Mouse (Mus musculus): ENCODE measurements around the gene Bicc1. TPM values are rescaled to one million over a fixed set of nuclear protein-coding genes. Genes with fewer than 3 reads are reported as not detected.

Gene Bicc1
- polyA plus RNA-seq, 2 experiments: 1.7 to 1.8 TPM

- H3K9ac ChIP-seq (replicated peaks): no peak overlapping the region
- 60% methylated on average over 8 of the region's 8 CpGs for WGBS (ENCODE audit: insufficient replicate concordance)
- DNase-seq (ENCODE audit: low read depth in 3 of 3, low spot score in 3 of 3) (no peak), ATAC-seq (ENCODE audit: insufficient read depth) (no peak)
- no peak overlapping the region for H3K27ac ChIP-seq
- H3K9me3 ChIP-seq (ENCODE audit: control insufficient read depth, low read length): no peaks in the 10 kb centered on the region
- H3K27me3 ChIP-seq (ENCODE audit: control insufficient read depth, insufficient read depth, low read length): no peaks in the 10 kb centered on the region
- TF ChIP-seq CTCF (IDR thresholded peaks at IDR 0.05; ENCODE audit: low read depth) (no peak), EP300 (IDR thresholded peaks at IDR 0.05; ENCODE audit: low read depth) (no peak)
- H3K4me2 ChIP-seq (ENCODE audit: low read depth): no peak overlapping the region
- H3K4me1 ChIP-seq (replicated peaks; ENCODE audit: control insufficient read depth in 2 of 2, insufficient read depth in 2 of 2, low read length in 1 of 2): no peaks in the 10 kb centered on the region
- H3K4me3 ChIP-seq (ENCODE audit: insufficient read depth in 1 of 2, low read depth in 2 of 2, low read length in 2 of 2): no peak overlapping the region
- H3K36me3 ChIP-seq (replicated peaks; ENCODE audit: control insufficient read depth, insufficient read depth, low read depth): no peaks in the 10 kb centered on the region
These were observed 263.6 kb downstream of the Bicc1 start for GRCm38 (mm10) chr10:70895891-70896290.

GRCm38 (mm10) chr10:70878046-70878445 lies 281.5 kb downstream of the Bicc1 start:
- Histone ChIP-seq H3K9me3 (ENCODE audit: control insufficient read depth, low read length) (no peaks in the 10 kb centered on the region), H3K36me3 (replicated peaks; ENCODE audit: control insufficient read depth, insufficient read depth, low read depth) (no peaks in the 10 kb centered on the region), H3K27me3 (ENCODE audit: control insufficient read depth, insufficient read depth, low read length) (no peaks in the 10 kb centered on the region), H3K9ac (replicated peaks) (no peak overlapping the region), H3K4me3 (ENCODE audit: insufficient read depth in 1 of 2, low read depth in 2 of 2, low read length in 2 of 2) (no peak overlapping the region), H3K4me1 (replicated peaks; ENCODE audit: control insufficient read depth in 2 of 2, insufficient read depth in 2 of 2, low read length in 1 of 2) (no peaks in the 10 kb centered on the region), H3K27ac (no peak overlapping the region), H3K4me2 (ENCODE audit: low read depth) (no peak overlapping the region)
- WGBS (ENCODE audit: insufficient replicate concordance): 43% methylated on average over 1 of the region's 1 CpGs
- no peak for ATAC-seq (ENCODE audit: insufficient read depth)
- TF ChIP-seq CTCF (IDR thresholded peaks at IDR 0.05; ENCODE audit: low read depth): no peak
- no peak for TF ChIP-seq EP300 (IDR thresholded peaks at IDR 0.05; ENCODE audit: low read depth)
- DNase-seq (ENCODE audit: low read depth in 3 of 3, low spot score in 3 of 3): no peak

DNA sequence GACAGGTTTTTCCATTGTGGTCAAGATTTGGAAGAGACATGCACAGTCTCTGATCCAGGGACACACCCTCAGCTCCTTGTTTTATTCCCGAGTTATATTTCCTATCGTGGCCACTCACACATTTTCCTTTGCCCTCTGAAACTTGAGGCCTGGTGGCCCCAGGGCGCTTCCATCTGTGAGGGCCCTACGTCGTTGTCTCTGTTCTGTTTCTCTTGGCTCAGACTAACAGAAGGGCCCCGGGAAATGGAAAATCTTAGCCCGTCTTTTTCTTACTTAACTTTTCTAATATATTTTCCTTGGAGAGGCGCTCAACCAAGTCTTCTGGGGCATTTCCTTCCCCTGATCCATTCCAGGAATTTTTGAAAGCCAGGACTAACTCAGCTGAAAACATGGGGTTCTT lies 281.9 kb downstream of the Bicc1 start:
- H3K9ac ChIP-seq (replicated peaks): no peak overlapping the region
- no peak overlapping the region for H3K4me3 ChIP-seq (ENCODE audit: insufficient read depth in 1 of 2, low read depth in 2 of 2, low read length in 2 of 2)
- no peak overlapping the region for H3K27ac ChIP-seq
- no peaks in the 10 kb centered on the region for H3K9me3 ChIP-seq (ENCODE audit: control insufficient read depth, low read length)
- 63% methylated on average over 8 of the region's 8 CpGs for WGBS (ENCODE audit: insufficient replicate concordance)
- TF ChIP-seq EP300 (IDR thresholded peaks at IDR 0.05; ENCODE audit: low read depth) (no peak), CTCF (IDR thresholded peaks at IDR 0.05; ENCODE audit: low read depth) (no peak)
- H3K27me3 ChIP-seq (ENCODE audit: control insufficient read depth, insufficient read depth, low read length): no peaks in the 10 kb centered on the region
- no peaks in the 10 kb centered on the region for H3K4me1 ChIP-seq (replicated peaks; ENCODE audit: control insufficient read depth in 2 of 2, insufficient read depth in 2 of 2, low read length in 1 of 2)
- H3K36me3 ChIP-seq (replicated peaks; ENCODE audit: control insufficient read depth, insufficient read depth, low read depth): no peaks in the 10 kb centered on the region
- no peak overlapping the region for H3K4me2 ChIP-seq (ENCODE audit: low read depth)
- ATAC-seq (ENCODE audit: insufficient read depth): no peak
- no peak for DNase-seq (ENCODE audit: low read depth in 3 of 3, low spot score in 3 of 3)

- Histone ChIP-seq H3K27me3 (ENCODE audit: control insufficient read depth, insufficient read depth, low read length) (no peaks in the 10 kb centered on the region), H3K9ac (replicated peaks) (no peak overlapping the region), H3K9me3 (ENCODE audit: control insufficient read depth, low read length) (no peaks in the 10 kb centered on the region), H3K27ac (no peak overlapping the region), H3K36me3 (replicated peaks; ENCODE audit: control insufficient read depth, insufficient read depth, low read depth) (no peaks in the 10 kb centered on the region), H3K4me2 (ENCODE audit: low read depth) (no peak overlapping the region), H3K4me1 (replicated peaks; ENCODE audit: control insufficient read depth in 2 of 2, insufficient read depth in 2 of 2, low read length in 1 of 2) (no peaks in the 10 kb centered on the region), H3K4me3 (ENCODE audit: insufficient read depth in 1 of 2, low read depth in 2 of 2, low read length in 2 of 2) (no peak overlapping the region)
- ATAC-seq (ENCODE audit: insufficient read depth) (no peak), DNase-seq (ENCODE audit: low read depth in 3 of 3, low spot score in 3 of 3) (no peak)
- no peak for TF ChIP-seq EP300 (IDR thresholded peaks at IDR 0.05; ENCODE audit: low read depth)
- TF ChIP-seq CTCF (IDR thresholded peaks at IDR 0.05; ENCODE audit: low read depth): no peak
- WGBS (ENCODE audit: insufficient replicate concordance): 65% methylated on average over 9 of the region's 9 CpGs
These were observed 283.0 kb downstream of the Bicc1 start for GRCm38 (mm10) chr10:70876522-70876921.

DNA sequence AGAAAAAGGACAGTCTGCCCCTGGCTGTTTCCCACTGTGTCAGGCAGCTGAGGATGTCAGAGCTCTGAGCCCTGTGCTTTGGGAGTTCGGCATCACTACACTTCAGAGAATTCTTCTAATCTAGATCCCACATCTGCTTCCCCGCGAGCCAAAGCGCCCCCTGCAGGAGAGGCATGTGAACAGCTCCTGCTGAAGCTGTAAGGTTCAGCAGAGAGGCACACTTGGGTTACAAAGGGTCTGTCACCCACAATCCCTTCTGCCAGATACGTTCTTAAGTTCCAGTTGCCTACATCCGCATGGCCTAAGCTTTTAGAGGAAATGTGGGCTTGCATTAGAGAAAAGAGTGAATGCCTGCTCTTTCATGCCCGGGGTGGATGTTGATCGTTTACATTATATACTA lies 283.4 kb downstream of the Bicc1 start:
- no peaks in the 10 kb centered on the region for H3K27me3 ChIP-seq (ENCODE audit: control insufficient read depth, insufficient read depth, low read length)
- DNase-seq (ENCODE audit: low read depth in 3 of 3, low spot score in 3 of 3): no peak
- H3K4me1 ChIP-seq (replicated peaks; ENCODE audit: control insufficient read depth in 2 of 2, insufficient read depth in 2 of 2, low read length in 1 of 2): no peaks in the 10 kb centered on the region
- no peak overlapping the region for H3K9ac ChIP-seq (replicated peaks)
- H3K4me2 ChIP-seq (ENCODE audit: low read depth): no peak overlapping the region
- H3K4me3 ChIP-seq (ENCODE audit: insufficient read depth in 1 of 2, low read depth in 2 of 2, low read length in 2 of 2): no peak overlapping the region
- no peak overlapping the region for H3K27ac ChIP-seq
- WGBS (ENCODE audit: insufficient replicate concordance): 48% methylated on average over 8 of the region's 8 CpGs
- H3K9me3 ChIP-seq (ENCODE audit: control insufficient read depth, low read length): no peaks in the 10 kb centered on the region
- TF ChIP-seq EP300 (IDR thresholded peaks at IDR 0.05; ENCODE audit: low read depth) (no peak), CTCF (IDR thresholded peaks at IDR 0.05; ENCODE audit: low read depth) (peak; percentile 33; the same call in 1 of the 2 replicates)
- ATAC-seq (ENCODE audit: insufficient read depth): no peak
- H3K36me3 ChIP-seq (replicated peaks; ENCODE audit: control insufficient read depth, insufficient read depth, low read depth): no peaks in the 10 kb centered on the region
